Mouse (Mus musculus) megakaryocyte, embryonic 14.5 days (primary cell): ENCODE data around the gene Hspbp1.

Source experiments
- FLI1 ChIP-seq: IDR thresholded peaks from 2 replicates; pipeline ENCODE4 v1.6.1; 2012; ENCODE audit warnings: low read length, inconsistent platforms, mixed read lengths
- GATA1 ChIP-seq: IDR thresholded peaks from 3 replicates; pipeline ENCODE4 v1.6.1; 2012; ENCODE audit warnings: mixed read lengths, low read length, inconsistent platforms, borderline replicate concordance

DNA sequence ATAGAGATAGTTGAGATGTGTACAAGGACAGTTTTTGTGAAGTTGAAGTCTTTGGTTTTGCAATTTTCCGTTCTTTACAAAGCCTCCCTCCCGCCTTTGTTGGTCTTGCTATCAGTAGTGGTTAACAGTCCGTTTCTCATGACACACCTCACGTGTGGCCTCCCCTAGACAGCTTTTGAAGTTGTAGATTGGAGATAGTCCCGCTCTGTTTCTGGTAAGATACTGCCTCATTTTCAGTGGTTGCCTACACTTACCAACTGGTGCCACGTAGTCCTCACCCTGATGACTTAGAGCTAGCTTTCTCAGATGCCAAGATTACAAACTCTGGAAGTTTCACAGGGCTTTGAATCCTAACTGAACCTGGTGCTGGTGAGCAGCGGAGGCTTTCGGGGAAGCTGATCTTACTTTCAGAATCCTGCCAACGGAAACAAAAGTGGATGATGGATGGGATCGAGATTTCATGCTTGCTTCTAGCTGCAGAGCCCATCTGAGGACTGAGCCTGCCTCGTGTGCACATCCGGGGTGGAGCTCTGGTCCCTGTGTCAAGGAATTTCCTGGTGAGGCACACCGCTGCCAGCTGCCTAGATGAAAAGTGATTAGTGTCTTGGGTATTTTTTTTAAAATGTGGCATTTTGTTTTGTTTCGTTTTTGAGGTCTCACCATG, 71.0 kb downstream of the Hspbp1 start:
- TF ChIP-seq GATA1 (no peak), FLI1 (no peak)
